Mouse (Mus musculus): ENCODE data around the gene Fggy.

DNA sequence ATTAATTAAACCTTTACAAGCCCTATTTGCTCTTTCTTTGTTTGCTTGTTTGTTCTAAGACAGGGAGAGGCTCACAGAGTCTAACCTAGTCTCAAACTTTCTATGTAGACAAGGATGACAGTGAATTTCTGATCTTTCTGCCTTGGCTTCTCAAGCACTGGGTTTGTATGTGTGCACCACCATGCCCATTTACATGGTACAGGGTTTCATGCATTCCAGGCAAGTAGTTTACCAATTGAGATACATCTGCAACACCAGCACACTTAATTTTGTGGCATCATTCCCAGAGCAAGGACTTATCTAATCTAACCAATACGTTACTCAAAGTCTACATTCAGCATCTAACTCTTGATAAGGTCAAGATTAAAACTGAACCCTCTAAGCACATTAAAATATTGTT, 38.9 kb upstream of the Fggy start:
- TF ChIP-seq CTCF (IDR thresholded peaks at IDR 0.05; ENCODE audit: low read depth, low read length) = no peak
- no peak for TF ChIP-seq POLR2A (IDR thresholded peaks at IDR 0.05; ENCODE audit: insufficient read depth, low read length)

All from ES-Bruce4 (cell line).